Mouse (Mus musculus): ENCODE measurements around the gene Stpg1.

Stpg1 gene
- long read RNA-seq, experiment 1, result 0 reads
- long read RNA-seq, experiment 2, partial matches to known transcripts, result 1 of 1 reads
- long read RNA-seq, experiment 2, other reads (novel, unspliced or antisense), result 0 of 1 reads

DNA sequence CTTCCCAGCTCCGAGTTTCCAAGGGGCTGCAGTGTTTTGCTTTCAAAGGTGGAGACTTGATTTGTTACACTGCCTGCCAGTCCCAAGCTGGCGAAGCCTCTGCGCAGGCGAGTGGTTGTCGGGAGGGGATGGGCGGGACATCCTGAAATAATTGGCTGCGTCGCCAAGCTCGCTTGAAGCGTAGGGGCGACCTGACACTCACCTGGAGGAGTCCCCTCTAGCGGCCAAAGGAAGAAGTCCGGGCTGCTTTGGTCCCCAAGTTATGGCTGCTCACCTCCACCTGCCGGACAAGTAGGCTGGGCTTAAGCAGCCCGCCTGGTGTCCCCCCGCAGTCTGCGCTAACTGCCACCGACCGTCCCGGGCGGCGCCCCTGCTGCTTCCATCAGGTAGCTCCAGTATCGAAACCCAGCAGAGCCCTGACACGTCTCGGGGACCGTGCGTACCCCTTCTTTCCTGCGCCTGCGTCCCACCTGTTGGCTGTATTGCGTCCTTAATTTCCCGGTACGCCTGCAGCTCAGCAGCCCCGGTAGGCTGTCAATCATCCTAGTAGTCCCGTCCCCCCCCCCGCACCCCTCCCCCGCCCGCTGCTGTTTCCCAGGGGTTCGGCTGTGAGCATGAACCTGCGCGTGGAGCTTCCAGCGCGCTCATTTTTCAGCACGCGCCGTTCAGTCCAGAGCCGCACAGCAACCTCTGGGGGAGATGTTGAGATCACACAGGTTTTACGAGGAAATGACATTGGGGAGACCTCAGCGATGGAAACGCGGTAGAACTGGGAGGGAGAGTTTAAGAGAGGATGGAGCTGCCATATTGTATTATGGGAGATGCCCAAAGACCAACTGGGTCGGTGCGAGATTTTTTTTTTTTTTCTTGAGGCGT, at the start of gene Stpg1, which contains the start of gene Nipal3:
Stpg1 (plus strand) TSS at position 270 of the 876 bp plus-strand sequence.
Nipal3 (minus strand) TSS at position 518 of the 876 bp plus-strand sequence.
- intact Hi-C loops (cut with DNase I), result loop anchor here (5.0 kb wide), 1 partner anchor 52 kb away; no protein-coding TSS in a partner anchor

DNA sequence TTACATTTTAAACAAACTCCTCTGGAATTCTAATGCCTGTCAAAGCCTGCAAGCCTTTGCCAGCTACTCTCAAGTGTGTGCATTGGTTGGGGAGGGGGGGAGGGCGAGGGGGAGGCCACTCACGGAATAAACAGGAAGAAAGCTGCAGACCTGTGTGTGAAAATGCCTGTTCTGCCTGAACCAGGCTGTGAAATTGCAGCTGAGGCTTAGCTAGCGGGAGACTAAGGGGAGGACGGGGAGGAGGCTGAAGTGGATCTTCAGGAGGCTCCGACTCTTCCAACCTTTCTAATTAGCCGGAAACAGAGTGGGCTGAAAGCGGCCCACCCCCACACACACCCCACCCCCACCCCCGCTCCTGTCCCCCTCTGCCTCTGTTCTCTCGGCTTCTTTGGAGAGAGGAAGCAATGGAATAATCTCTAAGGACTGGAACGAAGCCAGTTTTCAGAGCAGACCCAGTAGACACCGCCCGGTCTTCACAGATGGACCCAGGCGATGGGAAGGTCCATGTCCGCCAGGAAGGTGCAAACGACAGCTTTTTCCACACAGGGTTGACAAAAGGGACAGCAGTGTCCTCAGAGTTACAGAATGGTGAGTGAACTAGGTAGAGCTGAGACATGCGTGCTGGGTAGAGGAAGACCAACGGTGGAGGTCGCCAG, 43.1 kb upstream of the Stpg1 start:
- intact Hi-C loops (cut with DNase I), result no loop called here

DNA sequence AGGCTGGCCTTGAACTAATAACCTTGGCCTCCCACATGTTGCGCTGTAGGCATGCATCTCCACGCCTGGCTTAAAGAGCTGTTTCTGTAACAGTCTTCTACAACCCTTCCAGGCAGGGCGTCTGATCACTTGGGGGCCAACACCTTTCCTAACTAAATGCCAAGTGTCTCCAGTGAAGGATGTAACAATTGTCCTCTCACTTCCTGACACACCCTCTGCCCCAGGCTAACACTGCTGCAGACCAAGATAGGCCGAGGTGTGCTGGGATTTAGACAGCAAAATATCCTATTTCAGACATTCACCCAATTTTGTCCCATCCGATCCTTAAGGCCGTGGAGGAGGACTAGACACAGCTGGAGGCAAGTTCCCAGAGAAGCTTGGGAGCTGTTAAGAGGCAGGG, 41.4 kb upstream of the Stpg1 start:
- intact Hi-C loops (cut with DNase I), result no loop called here

DNA sequence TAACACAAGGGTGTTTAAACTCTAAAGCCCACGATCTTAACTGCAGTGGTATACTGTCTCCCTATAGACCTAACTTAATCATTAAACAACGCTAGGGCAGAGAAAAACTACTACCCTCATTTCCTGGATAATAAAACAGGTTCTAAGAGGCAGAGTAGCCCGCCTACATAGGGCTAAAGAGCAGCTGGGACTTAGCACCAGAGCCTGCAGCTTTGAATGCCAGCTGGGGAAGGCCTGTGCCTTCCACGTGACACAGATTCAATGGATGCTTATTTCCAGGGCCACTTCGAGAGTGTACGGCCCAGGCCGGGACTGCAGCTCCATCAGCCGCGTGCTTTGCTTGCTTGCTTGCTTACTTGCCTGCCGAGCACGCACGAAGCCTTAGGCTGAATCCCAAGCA, 41.0 kb upstream of the Stpg1 start:
- intact Hi-C loops (cut with DNase I), result no loop called here

DNA sequence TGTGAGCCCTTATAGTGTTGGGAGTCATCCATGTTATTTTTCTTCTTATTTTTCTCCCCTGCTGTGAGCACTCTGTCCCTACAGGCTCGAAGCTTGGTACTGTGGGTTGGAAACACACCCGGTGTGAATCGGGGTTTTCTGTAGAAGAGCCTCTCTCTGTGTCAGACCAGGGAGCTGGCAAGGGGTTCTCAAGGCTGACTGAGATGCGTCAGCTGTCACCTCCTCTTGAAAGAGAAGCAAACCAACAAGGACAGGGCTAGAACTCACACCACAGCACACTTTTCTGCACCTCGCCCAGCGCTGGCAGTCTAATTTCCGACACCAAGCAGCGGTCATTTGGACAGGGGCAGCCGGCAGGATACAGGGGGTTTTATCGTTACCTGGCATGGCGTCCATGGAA, 31.2 kb upstream of the Stpg1 start:
- intact Hi-C loops (cut with DNase I), result no loop called here

DNA sequence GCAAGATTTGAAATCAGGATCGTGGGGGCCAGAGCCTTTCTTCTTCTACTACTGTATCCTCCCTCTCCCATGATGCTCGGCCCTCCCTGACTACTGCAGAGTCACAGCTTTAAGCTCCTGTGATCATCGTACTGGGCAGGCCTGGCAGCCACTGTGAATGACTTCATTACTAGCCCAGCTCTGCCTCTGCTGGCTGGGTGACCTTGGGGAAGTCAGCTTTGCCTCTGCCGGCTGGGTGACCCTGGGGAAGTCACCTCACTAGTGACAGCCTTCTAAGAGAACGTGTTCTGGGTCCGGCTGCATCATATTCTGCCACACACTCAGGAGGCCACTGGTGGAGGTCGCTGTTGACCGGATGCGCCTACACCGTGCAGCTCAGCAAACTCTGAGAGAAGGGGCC, 16.7 kb upstream of the Stpg1 start:
- intact Hi-C loops (cut with DNase I), result no loop called here

DNA sequence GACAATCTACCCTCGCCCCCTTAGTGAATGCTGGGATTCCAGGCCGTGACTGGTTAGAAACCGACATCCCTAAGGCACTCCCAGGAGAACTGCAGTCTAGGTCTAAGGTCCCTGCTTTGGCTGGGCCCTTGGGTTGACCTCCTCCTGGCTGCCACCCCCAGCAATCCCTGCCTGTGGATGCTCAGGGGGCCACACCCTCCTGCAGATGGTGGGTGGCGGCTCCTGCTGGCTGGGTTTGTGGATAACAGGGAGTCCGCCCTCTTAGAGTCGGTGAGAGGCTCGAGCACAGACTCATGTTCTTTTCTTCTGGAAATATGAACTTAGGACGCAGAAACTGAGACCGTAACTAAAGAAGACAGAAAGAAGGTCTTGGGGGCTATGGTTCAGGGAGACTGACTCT, 14.2 kb upstream of the Stpg1 start:
- intact Hi-C loops (cut with DNase I), result no loop called here

DNA sequence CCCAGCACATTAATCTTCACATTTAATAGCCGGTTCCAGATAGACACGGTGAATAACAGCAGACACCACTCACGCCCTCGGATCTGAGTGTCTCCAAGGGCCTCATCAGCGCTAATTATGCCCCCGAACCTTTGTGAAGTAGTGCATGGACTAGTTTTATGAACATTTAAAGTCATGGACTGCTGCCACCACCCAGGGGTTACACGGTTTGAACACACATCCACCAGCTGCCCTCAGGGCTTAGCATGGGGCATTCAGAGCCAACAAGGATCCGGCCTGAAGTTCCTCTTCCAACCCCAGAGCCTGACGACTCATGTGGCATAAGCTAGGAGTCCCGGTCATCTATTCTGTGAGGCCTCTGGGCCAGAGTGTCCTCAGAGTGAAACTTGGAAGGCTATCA, 9.5 kb upstream of the Stpg1 start:
- intact Hi-C loops (cut with DNase I), result no loop called here

DNA sequence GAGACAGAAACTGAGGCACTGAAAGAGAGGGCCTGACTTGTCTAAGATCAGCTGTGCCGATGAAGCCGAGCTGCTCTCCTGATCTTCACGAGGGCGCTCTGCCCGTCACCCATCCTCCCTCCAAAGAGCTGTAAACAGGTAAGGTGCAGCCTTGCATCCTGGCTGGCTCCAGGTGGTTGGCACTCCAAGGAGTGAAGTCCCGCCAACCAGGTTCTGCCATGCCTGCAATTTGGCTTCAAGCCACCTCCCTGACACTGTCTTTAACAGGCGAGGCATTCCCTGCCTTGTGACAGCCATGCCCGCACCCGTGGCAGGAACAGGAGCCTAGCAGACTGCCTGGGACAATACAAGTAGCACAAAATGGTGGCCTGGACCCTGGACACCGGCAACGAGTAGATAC, 8.2 kb upstream of the Stpg1 start:
- intact Hi-C loops (cut with DNase I), result no loop called here

DNA sequence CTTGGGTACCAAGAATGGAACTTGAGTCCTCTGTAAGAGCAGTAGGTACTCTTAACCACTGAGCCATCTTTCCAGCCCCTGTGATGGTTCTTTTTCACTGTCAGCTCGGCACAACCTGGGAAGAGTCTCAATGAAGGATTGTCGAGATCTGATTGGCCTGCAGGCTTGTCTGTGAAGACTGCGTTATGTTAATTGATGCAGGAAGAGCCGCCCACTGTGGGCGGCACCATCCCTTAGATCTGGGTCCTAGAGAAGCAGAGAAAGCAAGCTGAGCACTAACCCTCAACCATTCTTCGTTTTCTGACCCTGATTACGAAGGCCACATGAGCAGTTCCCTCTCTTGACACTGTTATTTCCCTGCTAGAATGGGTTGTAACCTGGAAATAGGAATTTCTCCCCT, 5.3 kb upstream of the Stpg1 start:
- intact Hi-C loops (cut with DNase I), result no loop called here

DNA sequence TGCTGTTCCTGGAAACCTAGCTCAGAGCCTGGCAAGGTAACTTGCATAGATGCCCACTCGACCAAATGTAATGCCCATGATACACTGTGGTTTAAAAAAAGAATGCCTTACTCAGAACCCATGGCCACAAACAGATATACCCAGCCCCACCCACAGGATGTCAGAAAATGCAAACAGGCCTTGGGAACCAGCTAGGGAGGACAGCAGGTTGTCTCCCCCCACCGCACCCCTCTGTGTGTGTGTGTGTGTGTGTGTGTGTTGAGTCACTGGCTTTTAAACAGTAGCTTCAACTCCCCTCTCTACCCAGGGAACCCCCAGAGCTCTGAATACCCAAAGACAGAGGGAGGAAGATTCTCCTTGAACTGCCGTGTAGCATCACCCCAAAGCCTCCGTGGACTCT, 1.3 kb upstream of the Stpg1 start:
- intact Hi-C loops (cut with DNase I), result loop anchor here (5.0 kb wide), 1 partner anchor 51 kb away; no protein-coding TSS in a partner anchor

DNA sequence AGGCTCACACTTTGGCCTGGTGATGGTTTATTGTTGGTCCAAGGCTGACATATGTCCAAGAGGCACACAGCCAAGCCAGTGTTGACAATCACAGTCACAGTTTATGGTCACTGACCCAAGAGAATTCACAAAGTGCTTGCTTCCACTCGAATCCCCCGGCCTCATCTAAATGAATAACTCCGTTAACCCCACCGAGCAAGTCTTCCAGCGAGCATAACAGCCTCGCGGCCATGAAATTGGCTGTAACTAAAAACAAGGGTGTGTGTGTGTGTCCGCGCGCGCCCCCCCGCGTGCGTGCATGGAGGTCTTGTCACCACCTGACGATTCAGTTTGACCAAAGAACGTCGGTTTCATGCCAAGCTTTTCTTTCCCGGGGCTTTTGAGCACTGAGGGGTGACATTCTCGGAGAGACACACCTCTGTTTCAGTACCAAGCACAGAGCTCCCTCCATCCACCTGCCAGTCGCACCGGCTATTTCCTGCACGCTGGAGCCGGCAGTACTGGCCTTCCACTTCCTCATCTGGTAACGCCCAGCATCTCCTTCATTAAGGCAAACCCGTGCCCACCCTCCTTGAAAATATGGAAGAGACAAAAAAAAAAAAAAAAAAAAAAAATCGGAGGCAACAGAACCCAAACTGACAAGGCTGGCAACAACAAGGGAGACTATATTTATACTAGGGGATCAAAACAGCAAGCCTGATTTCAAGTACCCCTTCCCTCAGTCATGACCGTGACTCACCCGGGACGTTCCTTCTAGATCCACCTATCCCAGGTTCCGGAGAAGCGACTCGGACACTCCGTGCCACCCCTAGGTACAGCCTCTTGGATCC, 684 bp upstream of the Stpg1 start:
- intact Hi-C loops (cut with DNase I), result loop anchor here (5.0 kb wide), 1 partner anchor 52 kb away; no protein-coding TSS in a partner anchor

DNA sequence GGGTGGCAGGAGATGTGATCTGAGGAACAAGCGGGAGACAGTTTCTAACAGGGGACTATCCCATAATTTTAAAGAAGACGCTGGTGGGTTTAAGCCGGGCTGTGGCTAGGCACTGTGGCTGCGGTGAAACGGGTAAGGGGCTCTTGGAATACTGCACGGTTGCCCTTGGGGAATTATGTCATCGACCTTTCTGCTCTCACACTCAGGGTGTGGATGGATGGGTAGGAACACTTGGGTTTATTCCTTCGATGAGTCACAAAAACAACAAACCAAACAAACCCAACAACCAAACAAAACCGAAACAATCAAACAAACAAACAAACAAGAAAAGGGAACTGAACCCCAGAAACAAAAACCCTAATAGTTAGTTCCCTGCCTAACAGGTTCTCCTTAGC, 804 bp downstream of the Stpg1 start:
- intact Hi-C loops (cut with DNase I), result no loop called here

DNA sequence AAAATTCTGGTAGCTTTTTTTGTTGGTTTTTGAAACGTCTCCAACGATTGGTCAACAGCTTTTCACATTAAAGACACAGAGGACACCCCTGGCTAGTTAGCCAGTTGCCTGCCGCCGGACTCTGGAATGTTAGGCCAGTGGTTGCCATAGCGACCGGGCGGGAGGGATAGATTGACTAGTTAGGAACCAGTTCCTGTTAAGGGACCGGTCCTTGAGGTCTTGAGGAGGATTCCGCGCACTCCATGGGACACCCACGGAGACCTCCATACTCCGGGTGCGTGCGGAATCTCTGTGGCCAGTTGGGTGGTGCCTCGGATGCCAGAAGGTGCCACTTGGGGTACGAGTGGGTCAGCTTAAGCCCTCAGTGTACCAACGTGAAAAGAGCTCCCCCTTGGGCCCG, 1.2 kb downstream of the Stpg1 start:
- intact Hi-C loops (cut with DNase I), result no loop called here

DNA sequence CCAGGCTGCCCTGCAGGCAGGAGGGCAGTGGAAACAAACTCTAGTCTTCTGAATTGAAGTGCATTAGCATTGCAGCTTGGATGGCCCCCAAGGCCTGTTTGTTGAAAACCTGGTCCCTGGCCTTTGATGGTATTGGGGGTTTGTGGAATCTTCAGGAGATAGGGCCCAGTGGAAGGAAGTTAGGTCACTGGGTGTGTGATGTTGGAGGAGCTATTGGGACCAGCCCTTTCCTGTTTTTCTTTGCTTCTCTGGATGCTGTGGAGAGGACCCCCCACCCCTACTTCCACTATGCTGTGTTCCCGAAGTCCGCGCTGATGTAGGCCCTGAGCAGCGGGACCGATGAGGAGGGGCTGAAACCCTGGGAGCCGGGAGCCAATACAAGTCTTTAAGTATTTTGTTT, 3.5 kb downstream of the Stpg1 start:
- intact Hi-C loops (cut with DNase I), result no loop called here

DNA sequence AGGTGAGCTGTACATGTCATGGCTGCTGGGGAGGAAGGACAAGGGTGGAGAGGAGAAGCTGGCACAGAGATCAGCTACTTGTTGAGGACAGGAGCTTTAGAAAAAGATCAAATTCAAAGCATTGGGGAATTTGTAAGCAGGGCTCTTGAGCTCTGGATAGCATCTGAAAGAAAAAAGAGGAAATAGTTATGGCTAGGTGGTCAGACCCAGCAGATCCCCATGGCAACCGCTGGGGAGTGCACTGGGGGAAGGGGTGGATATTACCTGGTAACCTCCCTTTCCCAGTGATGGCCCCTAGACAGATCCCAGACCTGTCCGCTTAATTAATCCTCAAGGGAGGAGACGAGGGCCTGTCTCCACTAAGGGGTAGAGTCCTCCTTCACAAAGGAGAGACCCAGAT, 5.2 kb downstream of the Stpg1 start:
- intact Hi-C loops (cut with DNase I), result no loop called here

DNA sequence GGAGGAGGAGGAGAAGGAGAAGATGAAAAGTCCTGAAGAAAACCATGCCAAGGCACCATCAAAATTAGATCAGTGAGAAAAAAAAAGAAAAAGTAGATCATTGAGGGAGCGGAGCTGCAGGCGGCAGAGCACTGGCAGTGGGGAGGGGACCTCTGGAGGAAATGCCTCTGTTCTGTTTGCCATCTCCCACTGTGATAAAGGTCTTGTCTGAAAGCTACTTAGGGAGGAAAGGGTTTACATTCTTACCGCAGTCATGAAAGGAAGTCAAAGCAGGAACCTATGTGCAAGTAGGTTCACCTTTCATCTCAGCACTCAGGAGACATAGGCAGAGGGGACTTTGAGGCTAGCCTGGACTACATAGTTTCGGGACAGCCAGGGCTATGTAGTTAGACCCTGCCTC, 7.0 kb downstream of the Stpg1 start:
- intact Hi-C loops (cut with DNase I), result no loop called here

DNA sequence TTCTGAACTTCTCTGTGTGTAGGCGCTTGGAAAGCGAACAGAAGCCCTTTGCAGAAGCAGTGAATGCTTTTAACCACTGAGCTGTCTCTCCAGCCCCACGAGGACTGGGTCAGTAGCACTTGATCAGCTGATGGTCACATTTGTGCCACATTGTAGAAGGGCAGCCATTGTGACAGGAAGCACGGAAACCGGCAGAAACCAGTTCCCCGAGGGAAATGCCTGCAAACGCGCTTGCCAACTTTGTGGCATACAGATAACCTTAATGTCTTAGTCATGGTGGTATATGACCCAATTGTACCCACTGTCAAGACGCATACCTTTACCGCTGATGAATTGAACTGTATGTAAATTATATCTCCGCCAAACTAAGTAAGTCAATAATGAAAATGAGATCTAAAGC, 11.2 kb downstream of the Stpg1 start:
- intact Hi-C loops (cut with DNase I), result no loop called here

DNA sequence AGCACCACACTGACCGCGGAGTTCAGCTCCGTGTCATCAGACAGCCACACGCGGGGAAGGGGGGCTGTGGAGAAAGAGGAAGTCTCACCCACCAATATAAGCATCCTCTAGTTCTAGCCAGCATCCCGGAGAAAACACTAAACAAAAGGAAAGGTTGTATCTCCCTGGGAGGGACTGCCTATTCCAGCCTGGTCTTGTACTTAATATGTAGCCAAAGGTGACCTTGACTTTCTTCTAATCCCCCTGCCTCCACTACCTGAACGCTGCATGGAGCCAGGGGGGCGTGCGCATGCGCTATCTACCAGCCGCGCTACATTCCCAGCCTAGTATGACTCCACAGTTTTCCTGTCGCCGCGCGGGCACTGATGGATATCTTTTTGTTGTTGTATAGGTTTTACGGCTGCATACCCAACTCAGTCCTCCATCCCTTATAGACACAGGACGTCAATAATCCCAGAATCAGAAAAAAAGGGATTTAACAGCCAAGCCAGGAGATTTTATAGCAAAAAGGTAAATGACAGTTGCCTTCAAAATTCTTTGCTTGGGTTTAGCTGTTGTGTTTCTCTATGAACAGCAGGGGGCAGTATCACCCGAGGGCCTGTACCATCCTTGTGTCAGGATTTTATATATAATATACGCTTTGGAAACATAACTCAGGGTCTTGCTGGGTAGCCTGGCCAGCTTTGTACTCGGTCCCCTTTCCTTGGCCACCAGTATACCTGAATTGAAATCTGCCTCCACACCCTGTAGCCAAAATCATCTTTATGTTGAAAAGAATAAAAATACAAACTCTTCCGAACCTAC, 13.2 kb downstream of the Stpg1 start:
- intact Hi-C loops (cut with DNase I), result loop anchor here (2.0 kb wide), 1 partner anchor 159 kb away; no protein-coding TSS in a partner anchor

DNA sequence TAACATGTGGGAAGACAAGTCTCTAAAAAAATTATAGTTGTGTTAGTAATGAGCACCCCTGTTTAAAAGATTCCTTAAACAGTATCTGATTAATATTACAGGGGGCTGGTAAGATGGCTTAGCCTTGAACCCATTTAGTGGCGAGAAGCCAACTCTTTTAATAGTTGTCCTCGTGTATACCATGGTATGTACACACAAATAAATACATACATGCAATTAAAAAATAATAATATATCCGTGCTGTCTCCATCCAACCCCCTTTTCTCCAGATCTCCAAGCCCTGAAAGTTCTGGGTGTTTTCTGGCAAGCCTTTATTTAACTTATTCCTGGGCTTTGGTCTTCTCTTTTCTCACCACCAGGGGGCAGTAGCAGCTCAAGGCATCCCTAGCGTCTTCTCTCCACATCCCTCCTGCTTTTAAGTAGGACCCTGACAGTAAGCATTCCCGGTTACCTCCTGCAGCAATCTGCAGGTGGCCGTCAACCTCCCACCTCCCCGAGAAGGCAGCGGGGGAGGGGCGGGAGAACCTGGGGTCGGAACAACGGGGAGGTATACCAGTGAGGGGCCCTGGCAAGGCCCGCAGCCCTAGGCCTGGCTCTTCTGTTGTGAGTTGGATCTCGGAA, 13.9 kb downstream of the Stpg1 start:
- intact Hi-C loops (cut with DNase I), result loop anchor here (2.0 kb wide), 1 partner anchor 158 kb away; no protein-coding TSS in a partner anchor

Measured in adrenal gland (tissue).